Mouse (Mus musculus) T-helper 2 cell (primary cell): ENCODE results near the gene Otc.

Experiments
- in situ Hi-C: fragments of 300-600 bp; cut with MboI, MseI; formaldehyde crosslinking; loops from one replicate; pipeline ENCODE4 v1.15.1; 2025; ENCODE audit warnings: high pct_unique_total_duplicates

The Otc gene

GRCm38 (mm10) chrX:10251852-10252504, at the start of gene Otc:
Gene Otc (plus strand): TSS chrX:10252305.
- in situ Hi-C loops = no loop called here

GRCm38 (mm10) chrX:10205937-10206336, 46.2 kb upstream of the Otc start:
- in situ Hi-C loops = loop anchor here (25.0 kb wide), 1 partner anchor 1931 kb away; no protein-coding TSS in a partner anchor

- in situ Hi-C loops = loop anchor here (25.0 kb wide), 1 partner anchor 1921 kb away; no protein-coding TSS in a partner anchor
Measured at GRCm38 (mm10) chrX:10215972-10216371, 36.1 kb upstream of the Otc start.

- in situ Hi-C loops = loop anchor here (25.0 kb wide), 1 partner anchor 1921 kb away; no protein-coding TSS in a partner anchor
Measured at GRCm38 (mm10) chrX:10216410-10216949, 35.6 kb upstream of the Otc start, which contains the start of gene Rpgr. Gene Rpgr (minus strand): TSS chrX:10216920.

GRCm38 (mm10) chrX:10219281-10219680, 32.8 kb upstream of the Otc start:
- in situ Hi-C loops = loop anchor here (25.0 kb wide), 1 partner anchor 1918 kb away; no protein-coding TSS in a partner anchor

- in situ Hi-C loops = no loop called here
Measured at GRCm38 (mm10) chrX:10233051-10233450, 19.1 kb upstream of the Otc start.

GRCm38 (mm10) chrX:10234617-10235016, 17.5 kb upstream of the Otc start:
- in situ Hi-C loops = no loop called here

- in situ Hi-C loops = no loop called here
Measured at GRCm38 (mm10) chrX:10239515-10239914, 12.6 kb upstream of the Otc start.

GRCm38 (mm10) chrX:10243916-10244315, 8.2 kb upstream of the Otc start:
- in situ Hi-C loops = no loop called here

GRCm38 (mm10) chrX:10251357-10251756, 748 bp upstream of the Otc start:
- in situ Hi-C loops = no loop called here

GRCm38 (mm10) chrX:10257774-10258173, 5.7 kb downstream of the Otc start:
- in situ Hi-C loops = loop anchor here (5.0 kb wide), 1 partner anchor 105 kb away; no protein-coding TSS in a partner anchor

- in situ Hi-C loops = loop anchor here (5.0 kb wide), 1 partner anchor 104 kb away; no protein-coding TSS in a partner anchor
Measured at GRCm38 (mm10) chrX:10258260-10258659, 6.2 kb downstream of the Otc start.

GRCm38 (mm10) chrX:10268308-10268707, 16.2 kb downstream of the Otc start:
- in situ Hi-C loops = no loop called here

GRCm38 (mm10) chrX:10268761-10269437, 16.8 kb downstream of the Otc start:
- in situ Hi-C loops = no loop called here

- in situ Hi-C loops = no loop called here
Measured at GRCm38 (mm10) chrX:10297341-10297740, 45.2 kb downstream of the Otc start.

- in situ Hi-C loops = no loop called here
Measured at GRCm38 (mm10) chrX:10318176-10318575, 66.1 kb downstream of the Otc start.

- in situ Hi-C loops = no loop called here
Measured at GRCm38 (mm10) chrX:10330246-10330645, 78.1 kb downstream of the Otc start.

- in situ Hi-C loops = no loop called here
Measured at GRCm38 (mm10) chrX:10331749-10332148, 79.6 kb downstream of the Otc start.

GRCm38 (mm10) chrX:10336816-10337215, 84.7 kb downstream of the Otc start:
- in situ Hi-C loops = no loop called here

- in situ Hi-C loops = no loop called here
Measured at GRCm38 (mm10) chrX:10355867-10356266, 103.8 kb downstream of the Otc start.
